Mouse (Mus musculus) embryonic fibroblast, embryonic 13.5 days (primary cell): Measurements from ENCODE around the gene Rapgef6. TPM values are rescaled to one million over a fixed set of nuclear protein-coding genes. Genes with fewer than 3 reads are reported as not detected.

ENCODE experiments used
- H3K27ac ChIP-seq: 2 replicates; pipeline ENCODE4 v1.5.1; 2012; ENCODE audit warnings: low read length, control low read depth, inconsistent platforms; ENCODE audit not compliant: insufficient read depth
- H3K4me1 ChIP-seq: 2 replicates; pipeline ENCODE4 v1.6.1; 2011; ENCODE audit warnings: low read length; ENCODE audit not compliant: control insufficient read depth, insufficient read depth
- H3K4me3 ChIP-seq: 2 replicates; pipeline ENCODE4 v1.5.1; 2011; ENCODE audit warnings: mild to moderate bottlenecking, control low read depth, low read length; ENCODE audit not compliant: insufficient read depth
- CTCF ChIP-seq: IDR thresholded peaks from 2 replicates; pipeline ENCODE4 v1.5.1; 2011; ENCODE audit warnings: mild to moderate bottlenecking, control low read depth, low read length, moderate library complexity, borderline replicate concordance; ENCODE audit not compliant: insufficient read depth
- POLR2A ChIP-seq: IDR thresholded peaks from 2 replicates; pipeline ENCODE4 v1.6.1; 2011; ENCODE audit warnings: low read depth, mild to moderate bottlenecking, control low read depth, low read length, moderate library complexity
- polyA plus RNA-seq: library from polyadenylated mRNA; stranded (reverse); fragments of >200 nt; gene quantifications from 2 replicates; pipeline ENCODE4 v1.2.4, GENCODE M21; 2011; ENCODE audit warnings: low read depth; ENCODE audit not compliant: missing spikeins, insufficient read length

Rapgef6 gene
- polyA plus RNA-seq, 1 experiment: 20.7 TPM

GRCm38 (mm10) chr11:54604415-54604814 lies 81.8 kb downstream of the Rapgef6 start:
- no peak overlapping the region for H3K27ac ChIP-seq
- no peak overlapping the region for H3K4me3 ChIP-seq
- H3K4me1 ChIP-seq: no peaks in the 10 kb centered on the region
- TF ChIP-seq POLR2A (no peak), CTCF (no peak)

GRCm38 (mm10) chr11:54613628-54614027 lies 91.0 kb downstream of the Rapgef6 start:
- H3K27ac ChIP-seq: no peak overlapping the region
- H3K4me1 ChIP-seq: no peaks in the 10 kb centered on the region
- no peak for TF ChIP-seq POLR2A
- TF ChIP-seq CTCF: no peak
- H3K4me3 ChIP-seq: no peak overlapping the region

GRCm38 (mm10) chr11:54614560-54614959 lies 91.9 kb downstream of the Rapgef6 start:
- Histone ChIP-seq H3K4me3 (no peak overlapping the region), H3K27ac (no peak overlapping the region), H3K4me1 (no peaks in the 10 kb centered on the region)
- TF ChIP-seq POLR2A: no peak
- TF ChIP-seq CTCF: no peak

- TF ChIP-seq POLR2A (no peak), CTCF (no peak)
- Histone ChIP-seq H3K4me1 (no peaks in the 10 kb centered on the region), H3K27ac (no peak overlapping the region), H3K4me3 (no peak overlapping the region)
These were observed 96.2 kb downstream of the Rapgef6 start for GRCm38 (mm10) chr11:54618841-54619240.

- no peak overlapping the region for H3K4me3 ChIP-seq
- no peaks in the 10 kb centered on the region for H3K4me1 ChIP-seq
- H3K27ac ChIP-seq: no peak overlapping the region
- TF ChIP-seq POLR2A (no peak), CTCF (no peak)
These were observed 99.1 kb downstream of the Rapgef6 start for GRCm38 (mm10) chr11:54621725-54622124.

GRCm38 (mm10) chr11:54626905-54627304 lies 104.3 kb downstream of the Rapgef6 start:
- Histone ChIP-seq H3K27ac (no peak overlapping the region), H3K4me1 (no peaks in the 10 kb centered on the region), H3K4me3 (no peak overlapping the region)
- TF ChIP-seq CTCF: no peak
- TF ChIP-seq POLR2A: no peak

GRCm38 (mm10) chr11:54646420-54646819 lies 123.8 kb downstream of the Rapgef6 start:
- TF ChIP-seq CTCF (no peak), POLR2A (no peak)
- H3K4me3 ChIP-seq: no peak overlapping the region
- no peak overlapping the region for H3K27ac ChIP-seq
- no peaks in the 10 kb centered on the region for H3K4me1 ChIP-seq

GRCm38 (mm10) chr11:54648573-54648972 lies 125.9 kb downstream of the Rapgef6 start:
- TF ChIP-seq POLR2A (no peak), CTCF (no peak)
- Histone ChIP-seq H3K4me3 (no peak overlapping the region), H3K4me1 (no peaks in the 10 kb centered on the region), H3K27ac (no peak overlapping the region)

GRCm38 (mm10) chr11:54655420-54655819 lies 132.8 kb downstream of the Rapgef6 start:
- TF ChIP-seq CTCF (no peak), POLR2A (no peak)
- Histone ChIP-seq H3K4me1 (no peaks in the 10 kb centered on the region), H3K4me3 (no peak overlapping the region), H3K27ac (no peak overlapping the region)

GRCm38 (mm10) chr11:54673575-54674298 lies 151.1 kb downstream of the Rapgef6 start:
- TF ChIP-seq CTCF: no peak
- no peak for TF ChIP-seq POLR2A
- no peak overlapping the region for H3K27ac ChIP-seq
- H3K4me3 ChIP-seq: no peak overlapping the region
- no peaks in the 10 kb centered on the region for H3K4me1 ChIP-seq
